ENCODE assay signal across 1 mouse cellular context in genomic region chr5:21372493-21373179, GRCm38 (mm10).
TF ChIP-seq lines count a peak whose summit lies in the region.

Fgl2 (plus strand) TSS chr5:21372642.

TF ChIP-seq in CH12.LX, 34 proteins besides CTCF, POLR2A, EP300 and RAD21 (continued from another document):
- no peak for TF ChIP-seq MAZ (IDR thresholded peaks at IDR 0.05; ENCODE audit: low read depth, low read length)
- peak; percentile 57; the same call in 1 of the 2 replicates for TF ChIP-seq TBP (conservative IDR thresholded peaks at IDR 0.05; ENCODE audit: low read depth, low read length)
- TF ChIP-seq SIN3A (IDR thresholded peaks at IDR 0.05; ENCODE audit: low read length), result 0 out of 2 replicates have a peak, but pooled peaks have one; percentile 21
- TF ChIP-seq PAX5 (IDR thresholded peaks at IDR 0.05; ENCODE audit: low read length), result no peak
- TF ChIP-seq ZKSCAN1 (IDR thresholded peaks at IDR 0.05; ENCODE audit: borderline replicate concordance, low read depth, low read length), result no peak
- TF ChIP-seq MXI1 (IDR thresholded peaks at IDR 0.05; ENCODE audit: low read depth, low read length), result peak; percentile 64; the same call in 1 of the 2 replicates
- TF ChIP-seq HCFC1 (IDR thresholded peaks at IDR 0.05; ENCODE audit: low read depth, low read length), result no peak
- peak; percentile 60; the same call in 1 of the 2 replicates for TF ChIP-seq NELFE (IDR thresholded peaks at IDR 0.05; ENCODE audit: low read depth, low read length)
- no peak for TF ChIP-seq CHD2 (IDR thresholded peaks at IDR 0.05; ENCODE audit: low read length)
- TF ChIP-seq ELF1 (IDR thresholded peaks at IDR 0.05; ENCODE audit: low read depth, low read length), result peak; percentile 47
- no peak for TF ChIP-seq UBTF (IDR thresholded peaks at IDR 0.05; ENCODE audit: low read depth, low read length)
- no peak for TF ChIP-seq MYC (IDR thresholded peaks at IDR 0.05; ENCODE audit: low read depth, low read length)
